In genomic region chr7:28381938-28382337, GRCm38 (mm10) we compare ENCODE assay signal across 8 mouse cellular contexts. TPM values are rescaled to one million over a fixed set of nuclear protein-coding genes. Genes with fewer than 3 reads are reported as not detected.
DNase-seq lines count a peak whose midpoint lies in the region; ATAC-seq and TF ChIP-seq lines count a peak whose summit lies in the region.

No protein-coding gene starts in this region.

- no peak for TF ChIP-seq CTCF in kidney, adult 2 months (conservative IDR thresholded peaks at IDR 0.05; ENCODE audit: insufficient read depth, insufficient read length, low read depth, low read length)

- H3K9ac ChIP-seq in lung, embryonic 15.5 days, result peak overlapping the region; percentile 40

- WGBS in kidney, adult 2 months, result 1% methylated on average over 20 of the region's 20 CpGs
- WGBS in lung, embryonic 15.5 days, result 0% methylated on average over 17 of the region's 20 CpGs

- H3K36me3 ChIP-seq in kidney, adult 2 months (ENCODE audit: control insufficient read depth, insufficient read depth, low read length), result peaks cover 8% of the 10 kb centered on the region
- peaks cover 7% of the 10 kb centered on the region for H3K36me3 ChIP-seq in lung, embryonic 15.5 days

- peak; percentile 75 for DNase-seq in layer of hippocampus, adult 9-11 months
- no peak for DNase-seq in layer of hippocampus, adult 8-10 months (ENCODE audit: low spot score in 2 of 2)
- DNase-seq in embryo, embryonic 11 days, result peak; percentile 89
- peak; percentile 94 for DNase-seq in heart, adult 8-10 months (ENCODE audit: low spot score)
- DNase-seq in kidney, adult 2 months, result peak; percentile 95
- peak; percentile 95 for DNase-seq in thymus, postnatal 14 days

- peak overlapping the region; percentile 63 for H3K4me2 ChIP-seq in lung, embryonic 15.5 days

- peak; percentile 75 for ATAC-seq in lung, embryonic 15.5 days (ENCODE audit: borderline replicate concordance, extremely low read depth, low FRiP score, low TSS enrichment)
- ATAC-seq in neutrophil, adult 5-6 weeks (ENCODE audit: extremely low read depth, insufficient number of reproducible peaks, low FRiP score, poor library complexity, severe bottlenecking), result peak; percentile 11

- peaks cover 33% of the 10 kb centered on the region for H3K4me1 ChIP-seq in kidney, adult 2 months (ENCODE audit: control insufficient read depth, insufficient read depth, low read length)
- H3K4me1 ChIP-seq in lung, embryonic 15.5 days, result peaks cover 59% of the 10 kb centered on the region

- no peaks in the 10 kb centered on the region for H3K27me3 ChIP-seq in kidney, adult 2 months (replicated peaks; ENCODE audit: control insufficient read depth, insufficient read depth, low read length)
- H3K27me3 ChIP-seq in lung, embryonic 15.5 days, result no peaks in the 10 kb centered on the region

- H3K9me3 ChIP-seq in lung, embryonic 15.5 days, result no peaks in the 10 kb centered on the region

- H3K4me3 ChIP-seq in kidney, adult 2 months (ENCODE audit: insufficient read depth, low read depth, low read length), result peak overlapping the region; percentile 43
- H3K4me3 ChIP-seq in lung, embryonic 15.5 days, result peak overlapping the region; percentile 36

- peak overlapping the region; percentile 99 for H3K27ac ChIP-seq in kidney, adult 2 months (ENCODE audit: insufficient read depth, low read depth, low read length)
- peak overlapping the region; percentile 98 for H3K27ac ChIP-seq in lung, embryonic 15.5 days

- TF ChIP-seq POLR2A in kidney, adult 2 months (IDR thresholded peaks at IDR 0.05; ENCODE audit: low read depth, low read length), result no peak

RNA-seq across cellular contexts. Expression of gene Zfp36, which starts 1.9 kb away (rescaled TPM):
- 1 to 10 TPM; 1.8 to 7.9 (median 5.0) TPM for total RNA-seq in layer of hippocampus, adult 8-10 months (2022)
- 10 to 100 TPM; 12.2 to 40.6 (median 16.5) TPM for total RNA-seq in heart, adult 8-10 months (2022)
- polyA plus RNA-seq in kidney, adult 2 months (2012; rRNA removed), result 24.6 and 25.5 TPM in 2 replicates
- 16.4 and 17.9 TPM in 2 replicates for polyA plus RNA-seq in lung, embryonic 15.5 days (2015; fragmentation: Nextera tagmentation; extraction: Ambion mirVana)
- 496 and 563 TPM in 2 replicates for total RNA-seq in neutrophil, adult 5-6 weeks (2017)

RNA-seq across cellular contexts. Expression of gene Plekhg2, which starts 9.5 kb away (rescaled TPM):
- total RNA-seq in layer of hippocampus, adult 8-10 months (2022), result 1 to 10 TPM; 5.8 to 7.8 (median 6.5) TPM
- total RNA-seq in heart, adult 8-10 months (2022), result 10 to 100 TPM in 3 of 4 experiments, 1 to 10 TPM in 1; 8.9 to 13.2 (median 11.2) TPM
- 13.5 and 14.6 TPM in 2 replicates for polyA plus RNA-seq in kidney, adult 2 months (2012; rRNA removed)
- polyA plus RNA-seq in lung, embryonic 15.5 days (2015; fragmentation: Nextera tagmentation; extraction: Ambion mirVana), result 59.4 and 67.9 TPM in 2 replicates
- total RNA-seq in neutrophil, adult 5-6 weeks (2017), result 32.6 and 39.7 TPM in 2 replicates

RNA-seq across cellular contexts. Expression of gene Med29, which starts 10.6 kb away (rescaled TPM):
- total RNA-seq in layer of hippocampus, adult 8-10 months (2022), result 10 to 100 TPM; 16.0 to 20.2 (median 17.1) TPM
- 10 to 100 TPM; 19.5 to 24.0 (median 22.2) TPM for total RNA-seq in heart, adult 8-10 months (2022)
- polyA plus RNA-seq in kidney, adult 2 months (2012; rRNA removed), result 71.9 and 72.1 TPM in 2 replicates
- 51.2 and 53.8 TPM in 2 replicates for polyA plus RNA-seq in lung, embryonic 15.5 days (2015; fragmentation: Nextera tagmentation; extraction: Ambion mirVana)
- total RNA-seq in neutrophil, adult 5-6 weeks (2017), result 9.1 and 9.8 TPM in 2 replicates

RNA-seq across cellular contexts. Expression of gene Paf1, which starts 10.8 kb away (rescaled TPM):
- 10 to 100 TPM; 72.9 to 77.5 (median 75.4) TPM for total RNA-seq in layer of hippocampus, adult 8-10 months (2022)
- total RNA-seq in heart, adult 8-10 months (2022), result 10 to 100 TPM; 35.7 to 44.4 (median 39.1) TPM
- polyA plus RNA-seq in kidney, adult 2 months (2012; rRNA removed), result 72.6 and 78.4 TPM in 2 replicates
- polyA plus RNA-seq in lung, embryonic 15.5 days (2015; fragmentation: Nextera tagmentation; extraction: Ambion mirVana), result 80.7 and 88.2 TPM in 2 replicates
- total RNA-seq in neutrophil, adult 5-6 weeks (2017), result 218 and 230 TPM in 2 replicates

RNA-seq across cellular contexts. Expression of gene Rps16, which starts 31.5 kb away (rescaled TPM):
- 100 to 1,000 TPM; 531 to 646 (median 582) TPM for total RNA-seq in layer of hippocampus, adult 8-10 months (2022)
- 100 to 1,000 TPM; 472 to 574 (median 541) TPM for total RNA-seq in heart, adult 8-10 months (2022)
- polyA plus RNA-seq in kidney, adult 2 months (2012; rRNA removed), result 724 and 951 TPM in 2 replicates
- polyA plus RNA-seq in lung, embryonic 15.5 days (2015; fragmentation: Nextera tagmentation; extraction: Ambion mirVana), result 979 and 1,114 TPM in 2 replicates
- total RNA-seq in neutrophil, adult 5-6 weeks (2017), result 700 and 800 TPM in 2 replicates

Comparison
In these comparisons a context has a peak if more than half of its experiments do, and no peak if none do; other contexts are left out.
1. DNase-seq: peak in layer of hippocampus, adult 9-11 months (single experiment), embryo, embryonic 11 days (single experiment), heart, adult 8-10 months (single experiment), kidney, adult 2 months (single experiment) and thymus, postnatal 14 days (single experiment); none in layer of hippocampus, adult 8-10 months (0 of 2).
2. RNA of gene Zfp36, which starts 1.9 kb away (total RNA-seq): 496 to 563 TPM in neutrophil, adult 5-6 weeks; 12.2 to 40.6 TPM in heart, adult 8-10 months and 1.8 to 7.9 TPM in layer of hippocampus, adult 8-10 months; every median in the first group is over 10 times any median in the second.